Mouse (Mus musculus) embryonic facial prominence, embryonic 13.5 days (tissue): Measurements from ENCODE around the gene Lrp6. TPM values are rescaled to one million over a fixed set of nuclear protein-coding genes. Genes with fewer than 3 reads are reported as not detected.
A peak's percentile ranks its signal among the peaks of the same experiment; 100 is the strongest.

ENCODE experiments used
- ATAC-seq: fragments of 200-750 bp; cut with Nextera tagmentation; 2 replicates; pipeline ENCODE4 v1.8.0; 2017; ENCODE audit warnings: low read depth; ENCODE audit not compliant: insufficient number of reproducible peaks, insufficient read depth, low FRiP score, low TSS enrichment
- H3K27ac ChIP-seq: fragments of 300-500 bp; sonication (generic); 2 replicates; pipeline ENCODE4 v1.5.1; 2015; ENCODE audit warnings: moderate library complexity, mild to moderate bottlenecking, inconsistent platforms
- H3K27me3 ChIP-seq: fragments of 300-500 bp; sonication (generic); 2 replicates; pipeline ENCODE4 v1.6.1; 2015; ENCODE audit warnings: mild to moderate bottlenecking, inconsistent platforms
- H3K36me3 ChIP-seq: fragments of 300-500 bp; sonication (generic); 2 replicates; pipeline ENCODE4 v1.6.1; 2015; ENCODE audit warnings: mild to moderate bottlenecking, inconsistent platforms
- H3K4me1 ChIP-seq: fragments of 300-500 bp; sonication (generic); 2 replicates; pipeline ENCODE4 v1.6.1; 2015; ENCODE audit warnings: inconsistent platforms
- H3K4me2 ChIP-seq: fragments of 300-500 bp; sonication (generic); 2 replicates; pipeline ENCODE4 v1.6.1; 2015; ENCODE audit warnings: moderate library complexity, mild to moderate bottlenecking, inconsistent platforms
- H3K4me3 ChIP-seq: fragments of 300-500 bp; sonication (generic); 2 replicates; pipeline ENCODE4 v1.5.1; 2015; ENCODE audit warnings: mild to moderate bottlenecking, inconsistent platforms
- H3K9ac ChIP-seq: fragments of 300-500 bp; sonication (generic); 2 replicates; pipeline ENCODE4 v1.6.1; 2015; ENCODE audit warnings: mild to moderate bottlenecking, inconsistent platforms
- H3K9me3 ChIP-seq: fragments of 300-500 bp; sonication (generic); 2 replicates; pipeline ENCODE4 v1.6.1; 2016; ENCODE audit warnings: inconsistent platforms
- WGBS: fragments of 180-500 bp; shearing (Covaris S2); methylation state at CpG from one replicate; pipeline ENCODE4 v1.1.7; 2015; ENCODE audit warnings: mixed read lengths; 5-methylcytosine and 5-hydroxymethylcytosine counted together
- polyA plus RNA-seq: library from polyadenylated mRNA; unstranded; fragments of >200 nt; fragmentation: Nextera tagmentation; extraction: Ambion mirVana; gene quantifications from 2 replicates; pipeline ENCODE4 v1.2.1, GENCODE M21; 2015

Lrp6 gene
- polyA plus RNA-seq, 1 experiment from 2014 or later, result 34.2 TPM

GRCm38 (mm10) chr6:134528396-134528795 lies 38.4 kb downstream of the Lrp6 start:
- ATAC-seq, result no peak
- no peak overlapping the region for H3K27ac ChIP-seq
- WGBS, result 88% methylated on average over 7 of the region's 7 CpGs
- peaks cover 8% of the 10 kb centered on the region for H3K36me3 ChIP-seq
- H3K4me1 ChIP-seq, result peaks cover 31% of the 10 kb centered on the region
- H3K9ac ChIP-seq, result no peak overlapping the region
- no peaks in the 10 kb centered on the region for H3K9me3 ChIP-seq
- H3K27me3 ChIP-seq, result no peaks in the 10 kb centered on the region
- H3K4me2 ChIP-seq, result no peak overlapping the region
- no peak overlapping the region for H3K4me3 ChIP-seq

- H3K36me3 ChIP-seq, result peaks cover 8% of the 10 kb centered on the region
- H3K4me2 ChIP-seq, result no peak overlapping the region
- H3K27ac ChIP-seq, result no peak overlapping the region
- H3K27me3 ChIP-seq, result no peaks in the 10 kb centered on the region
- no peak overlapping the region for H3K9ac ChIP-seq
- H3K4me3 ChIP-seq, result no peak overlapping the region
- WGBS, result 38% methylated on average over 6 of the region's 6 CpGs
- H3K4me1 ChIP-seq, result peaks cover 28% of the 10 kb centered on the region
- no peaks in the 10 kb centered on the region for H3K9me3 ChIP-seq
- ATAC-seq, result no peak
These were observed 39.1 kb downstream of the Lrp6 start for GRCm38 (mm10) chr6:134527596-134528128.

- peak overlapping the region; percentile 16; the same call in 1 of the 2 replicates for H3K27ac ChIP-seq
- H3K4me3 ChIP-seq, result no peak overlapping the region
- no peaks in the 10 kb centered on the region for H3K27me3 ChIP-seq
- no peaks in the 10 kb centered on the region for H3K9me3 ChIP-seq
- H3K4me1 ChIP-seq, result peaks cover 28% of the 10 kb centered on the region
- H3K9ac ChIP-seq, result 0 out of 2 replicates have a peak overlapping the region, but pooled peaks have one; percentile 6
- no peak for ATAC-seq
- WGBS, result 42% methylated on average over 10 of the region's 10 CpGs
- peaks cover 8% of the 10 kb centered on the region for H3K36me3 ChIP-seq
- no peak overlapping the region for H3K4me2 ChIP-seq
These were observed 39.8 kb downstream of the Lrp6 start for GRCm38 (mm10) chr6:134526821-134527595.

GRCm38 (mm10) chr6:134526275-134526674 lies 40.5 kb downstream of the Lrp6 start:
- no peaks in the 10 kb centered on the region for H3K9me3 ChIP-seq
- ATAC-seq, result no peak

GRCm38 (mm10) chr6:134521411-134521810 lies 45.4 kb downstream of the Lrp6 start:
- no peaks in the 10 kb centered on the region for H3K27me3 ChIP-seq
- H3K9me3 ChIP-seq, result no peaks in the 10 kb centered on the region
- H3K9ac ChIP-seq, result no peak overlapping the region
- H3K4me2 ChIP-seq, result no peak overlapping the region
- H3K36me3 ChIP-seq, result peaks cover 7% of the 10 kb centered on the region
- no peak overlapping the region for H3K27ac ChIP-seq
- 82% methylated on average over 10 of the region's 10 CpGs for WGBS
- H3K4me3 ChIP-seq, result no peak overlapping the region
- H3K4me1 ChIP-seq, result peaks cover 14% of the 10 kb centered on the region
- ATAC-seq, result no peak

More at GRCm38 (mm10) chr6:134526275-134526674, 40.5 kb downstream of the Lrp6 start:
- no peak overlapping the region for H3K9ac ChIP-seq
- H3K27me3 ChIP-seq, result no peaks in the 10 kb centered on the region
- peaks cover 8% of the 10 kb centered on the region for H3K36me3 ChIP-seq
- H3K4me1 ChIP-seq, result peaks cover 32% of the 10 kb centered on the region
- no peak overlapping the region for H3K4me3 ChIP-seq
- WGBS, result 87% methylated on average over 5 of the region's 5 CpGs
- no peak overlapping the region for H3K27ac ChIP-seq
- H3K4me2 ChIP-seq, result no peak overlapping the region

GRCm38 (mm10) chr6:134520821-134521220 lies 45.9 kb downstream of the Lrp6 start:
- no peaks in the 10 kb centered on the region for H3K9me3 ChIP-seq
- H3K4me1 ChIP-seq, result peaks cover 17% of the 10 kb centered on the region
- H3K36me3 ChIP-seq, result peaks cover 7% of the 10 kb centered on the region
- no peak overlapping the region for H3K27ac ChIP-seq
- no peak overlapping the region for H3K4me3 ChIP-seq
- WGBS, result 65% methylated on average over 3 of the region's 3 CpGs
- no peak overlapping the region for H3K4me2 ChIP-seq
- no peak overlapping the region for H3K9ac ChIP-seq
- H3K27me3 ChIP-seq, result no peaks in the 10 kb centered on the region
- no peak for ATAC-seq

GRCm38 (mm10) chr6:134518450-134518849 lies 48.3 kb downstream of the Lrp6 start:
- no peak overlapping the region for H3K4me2 ChIP-seq
- peaks cover 30% of the 10 kb centered on the region for H3K4me1 ChIP-seq
- peaks cover 7% of the 10 kb centered on the region for H3K36me3 ChIP-seq
- no peak for ATAC-seq
- no peaks in the 10 kb centered on the region for H3K9me3 ChIP-seq
- no peak overlapping the region for H3K9ac ChIP-seq
- no peaks in the 10 kb centered on the region for H3K27me3 ChIP-seq
- WGBS, result 81% methylated on average over 5 of the region's 5 CpGs
- no peak overlapping the region for H3K27ac ChIP-seq
- H3K4me3 ChIP-seq, result no peak overlapping the region

GRCm38 (mm10) chr6:134517141-134517540 lies 49.6 kb downstream of the Lrp6 start:
- peaks cover 39% of the 10 kb centered on the region for H3K4me1 ChIP-seq
- ATAC-seq, result no peak
- no peak overlapping the region for H3K4me2 ChIP-seq
- no peak overlapping the region for H3K9ac ChIP-seq
- H3K27me3 ChIP-seq, result no peaks in the 10 kb centered on the region
- no peaks in the 10 kb centered on the region for H3K9me3 ChIP-seq
- peaks cover 7% of the 10 kb centered on the region for H3K36me3 ChIP-seq
- no peak overlapping the region for H3K4me3 ChIP-seq
- 71% methylated on average over 4 of the region's 4 CpGs for WGBS
- H3K27ac ChIP-seq, result no peak overlapping the region

GRCm38 (mm10) chr6:134515416-134515815 lies 51.3 kb downstream of the Lrp6 start:
- no peak for ATAC-seq
- Histone ChIP-seq H3K9ac (no peak overlapping the region), H3K4me2 (no peak overlapping the region), H3K36me3 (peaks cover 9% of the 10 kb centered on the region), H3K27me3 (no peaks in the 10 kb centered on the region), H3K9me3 (no peaks in the 10 kb centered on the region), H3K27ac (no peak overlapping the region), H3K4me3 (no peak overlapping the region), H3K4me1 (peaks cover 40% of the 10 kb centered on the region)
- WGBS, result 57% methylated on average over 4 of the region's 4 CpGs

- Histone ChIP-seq H3K9me3 (no peaks in the 10 kb centered on the region), H3K9ac (no peak overlapping the region), H3K27me3 (no peaks in the 10 kb centered on the region), H3K4me3 (no peak overlapping the region), H3K4me1 (peaks cover 49% of the 10 kb centered on the region), H3K36me3 (0 out of 2 replicates have a peak, but pooled peaks cover 2% of the 10 kb centered on the region), H3K27ac (no peak overlapping the region), H3K4me2 (no peak overlapping the region)
- no peak for ATAC-seq
- 69% methylated on average over 3 of the region's 3 CpGs for WGBS
These were observed 52.8 kb downstream of the Lrp6 start for GRCm38 (mm10) chr6:134513896-134514510.

GRCm38 (mm10) chr6:134513011-134513410 lies 53.8 kb downstream of the Lrp6 start:
- peak overlapping the region; percentile 56; the same call in 1 of the 2 replicates for H3K27ac ChIP-seq
- ATAC-seq, result no peak
- H3K27me3 ChIP-seq, result no peaks in the 10 kb centered on the region
- peaks cover 49% of the 10 kb centered on the region for H3K4me1 ChIP-seq
- 48% methylated on average over 6 of the region's 6 CpGs for WGBS
- 0 out of 2 replicates have a peak, but pooled peaks cover 2% of the 10 kb centered on the region for H3K36me3 ChIP-seq
- H3K9me3 ChIP-seq, result no peaks in the 10 kb centered on the region
- no peak overlapping the region for H3K4me2 ChIP-seq
- H3K4me3 ChIP-seq, result no peak overlapping the region
- H3K9ac ChIP-seq, result no peak overlapping the region
